Mouse (Mus musculus) fat pad, adult 2 months (tissue): Measurements from ENCODE around the gene Slc25a36.

Source experiments
- DNase-seq: peaks from one replicate; pipeline ENCODE4 v3.0.0-alpha.2; 2011; ENCODE audit warnings: low read depth, low spot score; ENCODE audit errors: extremely low read depth

Gene Slc25a36

DNA sequence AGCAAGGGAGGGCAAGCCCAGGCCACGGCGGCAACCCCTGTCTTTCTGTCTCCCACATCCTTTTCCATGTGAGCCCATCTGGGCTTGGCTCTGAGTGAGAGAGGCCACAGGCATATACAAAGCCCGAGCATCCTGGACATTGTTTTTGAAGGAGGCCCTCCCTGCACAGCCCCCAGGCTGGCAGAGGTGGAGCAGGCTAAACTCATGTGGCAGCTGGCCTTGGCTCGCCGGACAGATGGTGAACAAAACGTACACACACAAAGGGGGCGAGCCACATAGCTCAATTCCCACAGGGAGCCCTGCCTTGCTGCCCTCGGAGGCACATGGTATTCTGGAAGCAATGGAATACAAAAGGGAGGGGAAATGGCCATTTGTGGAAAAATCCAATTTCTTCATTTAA, 59.8 kb downstream of the Slc25a36 start:
- DNase-seq = no peak

DNA sequence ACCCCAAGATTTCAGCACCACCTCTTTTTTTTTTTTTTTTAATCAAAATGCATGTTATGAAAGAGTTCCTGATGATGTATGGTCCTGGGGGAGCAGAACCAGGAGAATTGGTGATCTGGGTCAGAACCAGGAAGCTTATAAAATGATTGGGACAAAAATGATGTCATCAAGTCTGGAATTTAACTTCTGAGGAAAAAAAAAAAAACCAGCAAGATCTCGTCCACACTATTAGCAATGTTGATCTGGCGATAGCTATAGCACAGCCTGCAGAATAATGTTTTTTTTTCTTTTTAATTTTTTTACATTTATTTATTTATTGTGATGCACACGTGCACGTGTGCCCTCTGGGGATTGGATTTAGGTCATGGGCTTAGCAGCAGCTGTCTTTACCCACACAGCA, 64.7 kb downstream of the Slc25a36 start:
- DNase-seq = no peak

DNA sequence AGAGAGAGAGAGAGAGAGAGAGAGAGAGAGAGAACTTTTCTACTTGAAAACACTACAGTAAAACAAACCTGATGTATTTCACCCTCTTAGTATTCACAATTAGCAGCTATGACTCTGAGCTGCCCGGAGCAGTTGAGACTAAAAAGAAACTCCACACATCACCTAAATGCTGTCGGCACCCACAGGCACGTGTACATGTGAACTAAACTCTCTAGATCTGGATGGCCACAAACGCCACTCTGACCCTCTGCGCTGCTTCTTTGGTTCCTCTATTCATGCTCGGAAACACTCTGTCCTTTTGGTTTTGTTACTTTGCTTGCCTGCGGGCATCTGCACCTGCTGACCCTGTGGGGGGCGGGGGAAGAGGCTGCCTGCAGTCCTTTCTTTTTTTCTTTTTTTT, 69.3 kb downstream of the Slc25a36 start:
- DNase-seq = no peak

DNA sequence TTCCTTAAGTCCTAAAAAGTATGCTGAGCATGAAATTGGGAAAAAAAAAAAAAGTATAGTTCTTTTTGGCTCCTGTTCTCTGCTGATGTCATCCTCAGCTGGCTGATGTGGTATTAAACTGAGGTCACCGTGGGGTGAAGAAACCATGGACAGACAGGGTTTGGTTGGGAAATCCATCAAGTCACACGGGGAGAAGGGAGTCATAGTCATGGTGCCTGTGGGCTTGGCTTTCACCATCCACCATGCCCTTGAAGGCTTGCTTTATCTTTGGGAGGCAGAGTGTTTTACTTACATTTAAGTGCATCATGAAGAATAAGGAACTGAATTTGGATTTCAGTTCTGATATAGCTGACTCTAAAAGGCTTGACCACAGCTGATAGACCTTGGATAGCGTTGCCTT, 72.9 kb downstream of the Slc25a36 start:
- no peak for DNase-seq

DNA sequence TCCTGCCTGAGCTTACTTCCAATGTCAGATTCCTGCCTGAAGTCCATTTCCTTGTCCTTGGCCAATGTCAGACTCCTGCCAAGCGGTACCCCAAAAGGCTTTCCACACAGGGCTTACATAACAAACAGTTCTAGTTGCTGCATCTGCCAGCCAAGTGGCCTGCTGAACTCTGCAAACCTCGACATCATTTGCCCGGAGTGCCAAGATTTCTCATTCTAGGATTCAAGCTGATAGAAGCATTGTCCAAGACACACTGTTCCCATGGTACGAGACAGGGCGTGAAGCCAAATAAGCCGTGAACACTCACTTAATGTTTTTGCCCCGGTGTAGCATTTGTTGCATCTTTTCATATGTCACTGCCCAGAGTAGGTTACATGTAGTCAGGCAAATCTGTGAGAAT, 74.3 kb downstream of the Slc25a36 start:
- DNase-seq = peak; percentile 45

DNA sequence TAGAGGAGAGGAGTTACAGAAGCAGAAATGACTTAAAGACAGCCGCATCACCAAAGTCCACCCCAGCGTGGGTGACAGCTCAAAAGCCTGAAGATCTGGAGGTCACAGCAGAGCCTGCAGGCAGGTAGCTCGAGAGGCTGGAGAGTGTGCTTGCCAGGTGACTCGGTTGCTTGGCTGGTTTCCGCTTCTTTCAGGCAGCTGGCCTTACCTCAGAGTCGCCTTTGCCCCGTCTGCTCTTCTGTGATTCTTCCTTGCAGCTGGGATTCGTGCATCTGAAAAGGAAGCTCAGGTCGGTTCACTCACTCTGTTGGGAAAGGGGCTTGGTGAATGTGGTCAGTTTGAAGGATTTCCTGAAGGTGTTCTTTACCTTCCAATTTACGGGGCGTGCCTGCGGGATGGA, 83.6 kb downstream of the Slc25a36 start:
- DNase-seq = no peak

DNA sequence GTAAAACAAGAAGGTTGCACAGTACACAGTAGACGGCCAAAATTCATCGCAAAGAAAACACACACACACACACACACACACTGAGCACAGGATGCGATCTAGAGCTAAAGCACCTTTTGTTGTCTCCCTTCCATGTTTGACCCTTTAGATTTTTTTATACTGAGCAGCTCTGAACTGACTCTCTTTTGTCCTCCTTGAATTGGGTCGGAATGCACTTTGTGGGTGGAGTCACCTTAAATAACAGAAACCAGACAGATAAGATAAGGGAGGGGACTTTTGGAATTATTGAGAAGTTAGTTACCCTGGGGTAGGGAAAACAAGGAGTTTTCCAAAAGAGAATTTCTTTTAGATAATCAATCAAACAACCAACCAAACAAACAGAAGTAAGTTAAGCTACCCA, 85.0 kb downstream of the Slc25a36 start:
- DNase-seq = no peak
